Mouse (Mus musculus) right cerebral cortex, adult 2 months (tissue): ENCODE results near the gene Mymx.

Experiments used
- DNase-seq, 2 experiments: peaks; one replicate each; pipeline ENCODE4 v3.0.0; 2021 to 2022; ENCODE audit warnings: low spot score in 2 of 2

Mymx gene

DNA sequence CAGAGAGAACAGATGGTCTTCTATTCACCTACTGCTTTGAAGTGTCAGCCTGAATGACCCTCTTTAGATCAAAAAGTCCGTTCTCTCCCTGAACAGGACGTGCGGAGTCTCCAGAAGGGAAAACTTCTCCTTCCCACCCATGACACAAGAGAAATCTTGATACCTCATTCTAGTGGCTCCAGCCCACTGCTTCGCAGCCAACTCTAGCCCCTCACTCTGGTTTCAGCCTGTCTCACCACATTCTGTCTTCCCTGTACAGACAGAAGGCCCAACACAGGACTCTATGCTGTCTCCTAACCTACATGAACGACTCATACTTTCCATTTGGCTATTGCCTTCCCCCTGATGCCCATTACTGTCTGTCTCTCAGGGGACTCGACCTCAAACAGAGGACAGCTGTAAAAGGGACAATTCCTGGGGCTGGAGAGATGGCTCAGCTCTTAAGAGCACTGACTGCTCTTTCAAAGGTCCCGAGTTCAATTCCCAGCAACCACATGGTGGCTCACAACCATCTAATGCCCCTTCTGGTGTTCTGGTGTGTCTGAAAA, 50.6 kb downstream of the Mymx start:
- DNase-seq = no peak
